Mouse (Mus musculus) testis, adult 2 months (tissue): ENCODE data around the gene Ntn3.

Experiments
- CTCF ChIP-seq: fragments of 200-500 bp; IDR thresholded peaks from 2 replicates; pipeline ENCODE4 v1.5.1; 2012; ENCODE audit warnings: low read depth, mild to moderate bottlenecking, inconsistent platforms, low read length, moderate library complexity; ENCODE audit not compliant: control insufficient read depth, insufficient read depth, insufficient replicate concordance
- POLR2A ChIP-seq: fragments of 200-500 bp; IDR thresholded peaks from 2 replicates; pipeline ENCODE4 v1.6.1; 2012; ENCODE audit warnings: low read depth, mild to moderate bottlenecking, inconsistent platforms, low read length, moderate library complexity; ENCODE audit not compliant: control insufficient read depth

- TF ChIP-seq CTCF (no peak), POLR2A (no peak)
These were observed 17.4 kb upstream of the Ntn3 start for GRCm38 (mm10) chr17:24226721-24227120.
